Mouse (Mus musculus): Measurements from ENCODE around the gene Ankrd54. TPM values are rescaled to one million over a fixed set of nuclear protein-coding genes. Genes with fewer than 3 reads are reported as not detected.
"Not testable (repeated sequence)": the region's sequence is repeated elsewhere in the genome, so short reads cannot be mapped to it uniquely, and the experiment has no call there.

Gene Ankrd54
- polyA plus RNA-seq, 1 experiment, result 60.9 TPM

- TF ChIP-seq POLR2A (IDR thresholded peaks at IDR 0.05; ENCODE audit: borderline replicate concordance, extremely low read depth, insufficient read depth, insufficient read length, poor library complexity, severe bottlenecking), result no peak
- TF ChIP-seq CTCF (IDR thresholded peaks at IDR 0.05; ENCODE audit: borderline replicate concordance, extremely low read depth, insufficient read depth, insufficient read length), result no peak
- peak; percentile 72 for DNase-seq (ENCODE audit: low read depth)
These were observed 36.0 kb downstream of the Ankrd54 start for GRCm38 (mm10) chr15:79026511-79027290.

GRCm38 (mm10) chr15:79025687-79026308 is 36.9 kb downstream of the Ankrd54 start:
- no peak for TF ChIP-seq POLR2A (IDR thresholded peaks at IDR 0.05; ENCODE audit: borderline replicate concordance, extremely low read depth, insufficient read depth, insufficient read length, poor library complexity, severe bottlenecking)
- DNase-seq (ENCODE audit: low read depth), result peak; percentile 39

DNA sequence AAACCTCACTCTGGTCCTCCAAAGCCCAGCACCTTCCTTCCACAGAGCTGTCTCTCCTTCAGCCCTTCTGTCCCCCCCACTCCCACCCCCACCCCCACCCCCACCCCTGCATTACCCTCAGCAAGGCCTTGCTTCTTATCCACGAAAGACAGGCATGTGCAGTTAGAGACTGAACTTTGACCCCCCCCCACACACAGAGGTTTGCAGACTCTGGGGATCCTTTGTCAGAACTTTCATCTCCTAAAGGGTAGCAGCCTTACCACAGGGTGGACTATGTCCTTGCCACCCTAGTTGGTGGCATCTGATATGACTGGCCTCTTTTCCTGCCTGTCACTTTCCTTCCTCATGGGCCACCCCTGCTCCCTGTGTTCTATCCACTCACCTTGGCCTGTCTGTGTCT is 39.3 kb downstream of the Ankrd54 start:
- TF ChIP-seq POLR2A (IDR thresholded peaks at IDR 0.05; ENCODE audit: borderline replicate concordance, extremely low read depth, insufficient read depth, insufficient read length, poor library complexity, severe bottlenecking), result no peak
- no peak for TF ChIP-seq CTCF (IDR thresholded peaks at IDR 0.05; ENCODE audit: borderline replicate concordance, extremely low read depth, insufficient read depth, insufficient read length)
- DNase-seq (ENCODE audit: low read depth), result no peak

DNA sequence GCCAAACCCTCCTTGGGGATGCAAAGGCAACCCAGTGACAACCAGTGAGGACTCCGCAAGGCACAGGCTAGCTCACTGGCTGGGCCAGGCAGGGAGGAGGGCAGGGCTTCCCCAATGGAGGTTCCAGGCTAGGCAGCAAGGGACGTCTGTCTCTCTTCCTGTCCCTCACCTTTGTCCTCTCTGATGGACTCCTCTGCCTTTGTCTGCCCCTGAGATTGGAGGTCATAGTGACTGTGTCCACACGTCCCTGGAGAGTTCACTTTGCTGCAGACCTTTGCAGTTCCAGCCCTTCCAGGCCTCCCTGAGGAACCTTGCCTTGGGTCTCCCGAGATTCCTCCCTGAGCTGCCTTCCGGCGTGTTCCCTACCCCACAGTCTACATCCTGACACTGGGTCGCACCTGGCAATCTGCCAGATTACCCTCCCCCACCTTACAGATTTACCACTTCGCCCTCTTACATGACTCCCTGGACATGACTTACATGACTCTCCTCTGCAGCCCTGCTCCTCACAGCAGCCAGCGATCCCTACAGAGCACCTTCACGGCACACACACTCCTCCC is 39.9 kb downstream of the Ankrd54 start:
- TF ChIP-seq POLR2A (IDR thresholded peaks at IDR 0.05; ENCODE audit: borderline replicate concordance, extremely low read depth, insufficient read depth, insufficient read length, poor library complexity, severe bottlenecking), result no peak
- no peak for TF ChIP-seq CTCF (IDR thresholded peaks at IDR 0.05; ENCODE audit: borderline replicate concordance, extremely low read depth, insufficient read depth, insufficient read length)
- no peak for DNase-seq (ENCODE audit: low read depth)

DNA sequence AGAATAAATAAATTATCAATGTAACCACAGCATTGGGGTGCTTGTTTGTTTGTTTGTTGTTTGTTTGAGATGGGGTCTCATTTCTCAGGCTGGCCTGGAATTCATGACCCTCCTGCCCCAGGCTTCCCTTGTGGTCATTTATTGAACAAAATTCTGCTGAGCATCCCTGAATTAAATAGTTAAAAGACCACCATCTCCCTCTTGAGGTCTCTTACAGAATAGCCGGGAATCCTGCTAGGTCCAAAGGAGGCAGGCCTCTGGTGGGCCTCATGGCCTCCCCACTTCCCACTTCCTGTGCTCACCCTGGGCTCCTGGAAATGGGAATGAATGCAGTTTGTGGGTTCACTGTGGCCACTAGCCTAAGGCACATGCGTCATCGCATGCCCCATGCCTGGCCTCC is 43.8 kb downstream of the Ankrd54 start:
- no peak for DNase-seq (ENCODE audit: low read depth)
- TF ChIP-seq CTCF (IDR thresholded peaks at IDR 0.05; ENCODE audit: borderline replicate concordance, extremely low read depth, insufficient read depth, insufficient read length) (peak; percentile 20; the same call in 1 of the 2 replicates), POLR2A (IDR thresholded peaks at IDR 0.05; ENCODE audit: borderline replicate concordance, extremely low read depth, insufficient read depth, insufficient read length, poor library complexity, severe bottlenecking) (no peak)

GRCm38 (mm10) chr15:79018191-79018590 is 44.5 kb downstream of the Ankrd54 start:
- DNase-seq (ENCODE audit: low read depth), result no peak
- TF ChIP-seq POLR2A (IDR thresholded peaks at IDR 0.05; ENCODE audit: borderline replicate concordance, extremely low read depth, insufficient read depth, insufficient read length, poor library complexity, severe bottlenecking) (no peak), CTCF (IDR thresholded peaks at IDR 0.05; ENCODE audit: borderline replicate concordance, extremely low read depth, insufficient read depth, insufficient read length) (no peak)

DNA sequence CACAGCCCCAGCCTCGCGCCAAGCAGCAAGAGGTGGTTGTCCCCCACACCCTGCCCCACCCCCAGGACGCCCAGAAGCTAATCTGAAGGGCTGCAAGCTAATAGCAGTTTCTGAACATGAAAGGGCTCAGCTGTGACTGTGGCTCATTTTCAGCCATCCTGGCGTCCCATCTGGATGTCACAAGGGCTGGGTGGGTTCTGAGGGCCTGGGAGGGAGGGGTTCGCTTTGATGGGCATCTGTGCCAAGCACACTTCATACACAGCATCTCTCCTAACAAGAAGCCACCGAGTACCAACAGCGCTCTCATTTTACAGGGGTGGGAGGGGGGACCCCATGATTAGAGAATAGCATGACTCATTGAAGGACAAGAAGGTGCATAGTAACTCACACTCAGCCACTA is 49.3 kb downstream of the Ankrd54 start:
- DNase-seq (ENCODE audit: low read depth), result peak; percentile 84
- no peak for TF ChIP-seq POLR2A (IDR thresholded peaks at IDR 0.05; ENCODE audit: borderline replicate concordance, extremely low read depth, insufficient read depth, insufficient read length, poor library complexity, severe bottlenecking)
- TF ChIP-seq CTCF (IDR thresholded peaks at IDR 0.05; ENCODE audit: borderline replicate concordance, extremely low read depth, insufficient read depth, insufficient read length), result no peak

DNA sequence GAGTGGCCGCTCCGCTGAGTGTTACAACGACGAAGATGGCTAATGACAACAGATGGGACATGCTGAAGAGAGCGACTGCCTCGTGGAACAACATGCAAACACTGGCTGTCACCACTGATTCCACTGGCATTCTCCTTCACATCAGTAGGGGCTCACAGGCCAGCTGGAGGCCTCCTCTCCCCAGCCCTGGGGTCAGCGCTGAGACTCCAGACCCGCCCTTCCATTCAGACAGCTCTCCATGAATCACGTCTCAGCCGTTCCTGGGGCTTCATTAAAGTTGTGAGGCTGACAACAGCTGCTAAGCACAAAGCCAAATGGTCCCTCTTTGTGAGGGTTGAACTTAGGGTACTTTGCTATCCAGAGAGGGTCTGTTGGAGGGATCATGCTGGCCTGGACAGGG is 51.1 kb downstream of the Ankrd54 start:
- peak; percentile 19 for DNase-seq (ENCODE audit: low read depth)
- TF ChIP-seq CTCF (IDR thresholded peaks at IDR 0.05; ENCODE audit: borderline replicate concordance, extremely low read depth, insufficient read depth, insufficient read length) (no peak), POLR2A (IDR thresholded peaks at IDR 0.05; ENCODE audit: borderline replicate concordance, extremely low read depth, insufficient read depth, insufficient read length, poor library complexity, severe bottlenecking) (no peak)

DNA sequence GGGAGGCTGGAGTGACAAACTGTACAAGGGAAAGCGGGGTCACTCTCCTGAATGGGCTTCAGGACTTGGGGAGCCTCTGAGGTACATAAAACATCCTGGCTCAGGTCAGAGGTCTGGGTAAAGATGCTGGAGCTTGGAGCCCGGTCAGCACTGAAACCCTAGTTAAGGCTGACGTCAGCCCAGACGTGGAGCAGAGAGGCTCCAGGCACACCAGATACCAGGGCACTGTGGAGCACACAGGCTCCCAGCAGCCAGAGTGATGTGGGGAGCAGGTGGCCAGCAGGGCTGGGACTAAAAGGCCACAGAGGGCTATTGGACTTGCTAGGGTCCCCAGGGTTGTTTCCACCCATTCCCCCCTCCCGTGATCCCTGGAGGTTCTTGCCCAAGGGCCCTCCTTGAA is 53.0 kb downstream of the Ankrd54 start:
- no peak for DNase-seq (ENCODE audit: low read depth)
- TF ChIP-seq POLR2A (IDR thresholded peaks at IDR 0.05; ENCODE audit: borderline replicate concordance, extremely low read depth, insufficient read depth, insufficient read length, poor library complexity, severe bottlenecking) (no peak), CTCF (IDR thresholded peaks at IDR 0.05; ENCODE audit: borderline replicate concordance, extremely low read depth, insufficient read depth, insufficient read length) (no peak)

GRCm38 (mm10) chr15:79007836-79008235 is 54.9 kb downstream of the Ankrd54 start:
- not testable (repeated sequence) for DNase-seq (ENCODE audit: low read depth)

- TF ChIP-seq POLR2A (IDR thresholded peaks at IDR 0.05; ENCODE audit: borderline replicate concordance, extremely low read depth, insufficient read depth, insufficient read length, poor library complexity, severe bottlenecking) (no peak), CTCF (IDR thresholded peaks at IDR 0.05; ENCODE audit: borderline replicate concordance, extremely low read depth, insufficient read depth, insufficient read length) (no peak)
These were observed 55.6 kb downstream of the Ankrd54 start for GRCm38 (mm10) chr15:79007059-79007458.

GRCm38 (mm10) chr15:79006638-79007037 is 56.1 kb downstream of the Ankrd54 start:
- TF ChIP-seq CTCF (IDR thresholded peaks at IDR 0.05; ENCODE audit: borderline replicate concordance, extremely low read depth, insufficient read depth, insufficient read length) (no peak), POLR2A (IDR thresholded peaks at IDR 0.05; ENCODE audit: borderline replicate concordance, extremely low read depth, insufficient read depth, insufficient read length, poor library complexity, severe bottlenecking) (no peak)
- peak; percentile 73 for DNase-seq (ENCODE audit: low read depth)

More at GRCm38 (mm10) chr15:79007059-79007458, 55.6 kb downstream of the Ankrd54 start:
- DNase-seq (ENCODE audit: low read depth), result no peak

Measured in brain, embryonic 14.5 days (tissue).